Mouse (Mus musculus) ovary, postnatal 36 days (tissue): ENCODE measurements at regions not wholly inside any gene's neighbourhood (a gene's known extent, or its start where the extent isn't known, plus 50 kb on each side); places are given as distances from the start of the nearest gene placed in this dataset.
"Not testable (repeated sequence)": the region's sequence is repeated elsewhere in the genome, so short reads cannot be mapped to it uniquely, and the experiment has no call there.

Experiments
- DNase-seq: peaks from one replicate; pipeline ENCODE4 v3.0.0; 2022; ENCODE audit warnings: low spot score, mixed read lengths

- DNase-seq, result no peak
These were observed 98.3 kb upstream of the Fam84a start for GRCm38 (mm10) chr12:14250124-14250523.

GRCm38 (mm10) chr12:14242720-14243119, 90.9 kb upstream of the Fam84a start:
- DNase-seq, result not testable (repeated sequence)

GRCm38 (mm10) chr12:14237699-14238098, 85.8 kb upstream of the Fam84a start:
- no peak for DNase-seq

- DNase-seq, result no peak
These were observed 83.5 kb upstream of the Fam84a start for GRCm38 (mm10) chr12:14235351-14235750.

- no peak for DNase-seq
These were observed 60.8 kb upstream of the Fam84a start for GRCm38 (mm10) chr12:14212618-14213017.

GRCm38 (mm10) chr12:14209881-14210280, 58.0 kb upstream of the Fam84a start:
- DNase-seq, result no peak

GRCm38 (mm10) chr12:14207288-14207687, 55.4 kb upstream of the Fam84a start:
- no peak for DNase-seq

- no peak for DNase-seq
These were observed 52.6 kb upstream of the Fam84a start for GRCm38 (mm10) chr12:14204491-14204890.
